Mouse (Mus musculus) right cerebral cortex, postnatal 36 days (tissue): ENCODE results near the gene Mllt6.
"Not testable (repeated sequence)": the region's sequence is repeated elsewhere in the genome, so short reads cannot be mapped to it uniquely, and the experiment has no call there.

Source experiments
- DNase-seq, 2 experiments: peaks; one replicate each; pipeline ENCODE4 v3.0.0; 2022; ENCODE audit warnings: low spot score in 2 of 2, mixed read lengths in 1 of 2

Mllt6 gene

GRCm38 (mm10) chr11:97716021-97716420 lies 52.8 kb downstream of the Mllt6 start:
- DNase-seq, result no peak

GRCm38 (mm10) chr11:97717369-97718280 lies 54.4 kb downstream of the Mllt6 start:
- no peak for DNase-seq

- DNase-seq, result no peak
These were observed 55.2 kb downstream of the Mllt6 start for GRCm38 (mm10) chr11:97718281-97718860.

- DNase-seq, result no peak
These were observed 55.8 kb downstream of the Mllt6 start for GRCm38 (mm10) chr11:97719041-97719440.

GRCm38 (mm10) chr11:97721338-97721737 lies 58.1 kb downstream of the Mllt6 start:
- no peak for DNase-seq

- DNase-seq, result no peak
These were observed 60.5 kb downstream of the Mllt6 start for GRCm38 (mm10) chr11:97723709-97724108.

GRCm38 (mm10) chr11:97728311-97728710 lies 65.1 kb downstream of the Mllt6 start:
- no peak for DNase-seq

GRCm38 (mm10) chr11:97728730-97729129 lies 65.5 kb downstream of the Mllt6 start:
- no peak for DNase-seq

GRCm38 (mm10) chr11:97733689-97734088 lies 70.5 kb downstream of the Mllt6 start:
- DNase-seq, result no peak

- not testable (repeated sequence) for DNase-seq
These were observed 71.6 kb downstream of the Mllt6 start for GRCm38 (mm10) chr11:97734810-97735209.
